Mouse (Mus musculus) liver, postnatal 0 days (tissue): ENCODE results near the gene Myg1. TPM values are rescaled to one million over a fixed set of nuclear protein-coding genes. Genes with fewer than 3 reads are reported as not detected.

Experiments used
- ATAC-seq: fragments of 200-750 bp; cut with Nextera tagmentation; 2 replicates; pipeline ENCODE4 v1.8.0; 2017; ENCODE audit warnings: mild to moderate bottlenecking, moderate library complexity
- DNase-seq: peaks from one replicate; pipeline ENCODE4 v3.0.0-alpha.2; 2016
- H3K27ac ChIP-seq: fragments of 300-500 bp; sonication (generic); 2 replicates; pipeline ENCODE4 v1.5.1; 2014; ENCODE audit warnings: antibody characterized with exemption, moderate library complexity, mild to moderate bottlenecking, low read depth
- H3K27me3 ChIP-seq: fragments of 300-500 bp; sonication (generic); 2 replicates; pipeline ENCODE4 v1.6.1; 2014; ENCODE audit warnings: low read length, control low read depth, mixed read lengths; ENCODE audit not compliant: insufficient read depth
- H3K36me3 ChIP-seq: fragments of 300-500 bp; sonication (generic); replicated peaks from 2 replicates; pipeline ENCODE4 v1.6.1; 2014; ENCODE audit warnings: mild to moderate bottlenecking, control low read depth, low read length, moderate library complexity, mixed read lengths; ENCODE audit not compliant: insufficient read depth
- H3K4me1 ChIP-seq: fragments of 300-500 bp; sonication (generic); 2 replicates; pipeline ENCODE4 v1.6.1; 2014; ENCODE audit warnings: antibody characterized with exemption, mild to moderate bottlenecking, control low read depth; ENCODE audit not compliant: insufficient read depth
- H3K4me2 ChIP-seq: fragments of 300-500 bp; sonication (generic); 2 replicates; pipeline ENCODE4 v1.6.1; 2014; ENCODE audit warnings: low read depth, mild to moderate bottlenecking, low read length, moderate library complexity, mixed read lengths
- H3K4me3 ChIP-seq: fragments of 300-500 bp; sonication (generic); 2 replicates; pipeline ENCODE4 v1.5.1; 2014; ENCODE audit warnings: low read depth, low read length
- H3K9ac ChIP-seq: fragments of 300-500 bp; sonication (generic); replicated peaks from 2 replicates; pipeline ENCODE4 v1.6.1; 2014; ENCODE audit warnings: mild to moderate bottlenecking, moderate library complexity
- H3K9me3 ChIP-seq: fragments of 300-500 bp; sonication (generic); 2 replicates; pipeline ENCODE4 v1.6.1; 2016; ENCODE audit warnings: mild to moderate bottlenecking, control low read depth, low read length, mixed read lengths
- CTCF ChIP-seq: sonication (generic); IDR thresholded peaks from 2 replicates; pipeline ENCODE4 v1.5.1; 2016; ENCODE audit warnings: antibody characterized with exemption, low read depth
- EP300 ChIP-seq: IDR thresholded peaks from 2 replicates; pipeline ENCODE4 v1.6.1; 2016; ENCODE audit warnings: antibody characterized with exemption, low read depth, mild to moderate bottlenecking
- WGBS: fragments of 180-500 bp; shearing (Covaris S2); extraction: QIAGEN DNeasy Blood & Tissue Kit; methylation state at CpG from one replicate; pipeline ENCODE4 v1.1.7; 2014; ENCODE audit not compliant: insufficient replicate concordance; 5-methylcytosine and 5-hydroxymethylcytosine counted together
- polyA plus RNA-seq: library from polyadenylated mRNA; unstranded; fragments of >200 nt; fragmentation: Nextera tagmentation; extraction: Ambion mirVana; gene quantifications from 2 replicates; pipeline ENCODE4 v1.2.1, GENCODE M21; 2015

The Myg1 gene
- polyA plus RNA-seq, 1 experiment from 2014 or later = 30.8 TPM

DNA sequence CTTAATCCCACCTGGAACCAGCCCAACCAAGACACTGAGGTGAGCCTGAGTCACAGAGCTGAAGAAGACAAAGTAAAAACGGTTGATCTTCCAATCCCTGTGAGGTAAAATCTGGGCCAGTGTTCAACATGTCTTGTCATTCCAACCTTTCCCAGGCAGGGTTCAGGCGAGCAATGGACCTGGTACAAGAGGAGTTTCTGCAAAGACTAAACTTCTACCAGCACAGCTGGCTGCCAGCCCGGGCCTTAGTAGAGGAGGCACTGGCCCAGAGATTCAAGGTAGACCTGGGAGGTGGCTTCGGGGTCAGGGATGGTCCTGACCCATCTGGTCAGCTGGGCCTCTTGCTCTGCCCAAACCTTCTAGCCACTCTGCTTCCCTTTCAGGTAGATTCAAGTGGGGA lies 5.4 kb downstream of the Myg1 start:
- Histone ChIP-seq H3K4me1 (peaks cover 10% of the 10 kb centered on the region), H3K27ac (no peak overlapping the region), H3K27me3 (no peaks in the 10 kb centered on the region), H3K9me3 (no peaks in the 10 kb centered on the region), H3K4me3 (no peak overlapping the region), H3K9ac (no peak overlapping the region), H3K36me3 (peaks cover 56% of the 10 kb centered on the region), H3K4me2 (no peak overlapping the region)
- no peak for ATAC-seq
- no peak for DNase-seq
- TF ChIP-seq CTCF (no peak), EP300 (no peak)
- WGBS = 80% methylated on average over 4 of the region's 4 CpGs

DNA sequence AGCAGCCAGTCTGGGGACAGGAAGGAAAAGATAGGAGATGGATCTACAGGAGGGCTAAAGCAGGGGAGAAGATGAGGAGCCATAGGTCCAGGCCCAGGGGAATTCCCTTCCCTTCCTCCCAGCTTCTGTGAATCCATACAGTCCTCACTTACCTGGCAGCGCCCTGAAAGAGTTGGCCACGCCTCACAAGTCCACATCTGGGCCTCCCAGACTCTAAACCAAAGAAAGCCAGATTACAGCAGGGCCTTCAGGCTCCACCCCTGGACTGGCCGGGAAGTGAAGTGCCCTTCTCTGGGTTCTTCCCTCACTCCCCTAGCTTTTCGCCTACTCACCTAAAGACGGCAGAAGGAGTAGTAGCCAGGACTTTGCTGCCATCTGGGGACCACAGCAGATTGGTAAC lies 8.1 kb downstream of the Myg1 start:
- Histone ChIP-seq H3K4me3 (no peak overlapping the region), H3K27ac (no peak overlapping the region), H3K9me3 (no peaks in the 10 kb centered on the region), H3K4me2 (no peak overlapping the region), H3K9ac (no peak overlapping the region), H3K27me3 (no peaks in the 10 kb centered on the region), H3K36me3 (peaks cover 45% of the 10 kb centered on the region), H3K4me1 (no peaks in the 10 kb centered on the region)
- ATAC-seq (no peak), DNase-seq (no peak)
- WGBS = 65% methylated on average over 5 of the region's 5 CpGs
- TF ChIP-seq CTCF (no peak), EP300 (no peak)

DNA sequence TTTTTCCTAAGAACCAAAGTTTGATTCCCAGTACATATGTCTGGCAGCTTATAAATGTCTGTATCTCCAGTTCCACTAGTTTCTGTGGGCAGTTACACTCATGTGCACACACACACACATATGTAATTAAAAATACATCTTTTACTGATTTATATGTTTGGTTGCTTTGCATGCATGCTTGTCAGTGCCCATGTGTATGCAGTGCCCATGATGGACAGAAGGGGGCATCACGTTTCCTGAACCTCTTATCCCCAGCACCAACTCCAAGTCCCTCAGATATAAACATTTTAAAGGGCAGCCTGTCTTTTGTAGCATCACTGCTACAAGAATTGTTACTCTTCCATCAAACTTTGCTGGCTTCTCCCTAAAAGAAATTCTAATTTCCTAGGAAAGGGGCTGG lies 10.1 kb downstream of the Myg1 start:
- no peak overlapping the region for H3K4me3 ChIP-seq
- H3K9ac ChIP-seq = no peak overlapping the region
- no peaks in the 10 kb centered on the region for H3K4me1 ChIP-seq
- DNase-seq = peak; percentile 63
- TF ChIP-seq CTCF = peak; percentile 78
- no peak for TF ChIP-seq EP300
- H3K4me2 ChIP-seq = no peak overlapping the region
- 6% methylated on average over 1 of the region's 1 CpGs for WGBS
- H3K27ac ChIP-seq = no peak overlapping the region
- H3K9me3 ChIP-seq = no peaks in the 10 kb centered on the region
- no peaks in the 10 kb centered on the region for H3K27me3 ChIP-seq
- peaks cover 45% of the 10 kb centered on the region for H3K36me3 ChIP-seq
- no peak for ATAC-seq

DNA sequence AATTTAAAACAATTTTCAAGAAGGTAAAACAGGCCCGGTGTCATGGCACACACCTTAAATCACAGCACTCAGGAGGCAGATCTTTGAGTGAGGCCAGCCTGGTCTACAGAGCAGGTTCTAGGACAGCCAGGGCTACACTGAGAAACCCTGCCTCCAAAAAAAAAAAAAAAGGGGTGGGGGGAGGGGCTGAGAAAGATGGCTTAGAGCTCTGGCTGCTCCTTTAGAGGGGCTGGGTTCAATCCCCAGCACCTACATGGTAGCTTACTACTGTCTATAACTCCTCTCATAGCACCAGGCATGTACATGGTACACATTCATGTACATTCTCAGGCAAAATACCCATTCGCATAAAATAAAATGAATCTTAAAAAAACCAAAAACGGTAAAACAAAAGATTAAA lies 13.0 kb downstream of the Myg1 start:
- no peak overlapping the region for H3K4me2 ChIP-seq
- no peak overlapping the region for H3K27ac ChIP-seq
- no peaks in the 10 kb centered on the region for H3K4me1 ChIP-seq
- ATAC-seq = no peak
- no peaks in the 10 kb centered on the region for H3K27me3 ChIP-seq
- H3K36me3 ChIP-seq = peaks cover 27% of the 10 kb centered on the region
- DNase-seq = no peak
- TF ChIP-seq EP300 (no peak), CTCF (no peak)
- H3K9ac ChIP-seq = no peak overlapping the region
- H3K4me3 ChIP-seq = no peak overlapping the region
- WGBS = 91% methylated on average over 3 of the region's 3 CpGs
- H3K9me3 ChIP-seq = no peaks in the 10 kb centered on the region

DNA sequence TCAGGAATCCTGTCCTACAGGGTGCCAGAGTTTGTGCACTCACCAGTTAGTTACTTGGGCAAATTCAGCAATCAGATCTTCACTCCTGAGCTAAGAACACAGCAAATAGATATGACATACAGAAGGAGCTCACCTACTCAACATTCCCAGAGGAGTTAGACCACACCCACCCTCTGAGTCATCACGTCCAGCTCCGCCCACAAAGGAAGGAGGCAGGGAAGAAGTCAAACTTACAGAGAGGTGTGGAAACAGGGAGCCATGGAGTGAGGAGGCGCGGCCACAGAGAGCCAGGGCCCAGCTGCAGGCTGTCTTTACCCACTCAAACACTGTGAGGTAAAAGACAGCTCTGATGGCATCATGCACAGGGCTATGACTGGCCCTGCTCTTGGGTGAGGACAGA lies 14.9 kb downstream of the Myg1 start:
- Histone ChIP-seq H3K27me3 (no peaks in the 10 kb centered on the region), H3K4me2 (no peak overlapping the region), H3K9ac (no peak overlapping the region), H3K27ac (no peak overlapping the region), H3K36me3 (peaks cover 19% of the 10 kb centered on the region), H3K4me3 (no peak overlapping the region), H3K4me1 (peaks cover 9% of the 10 kb centered on the region), H3K9me3 (no peaks in the 10 kb centered on the region)
- no peak for TF ChIP-seq EP300
- TF ChIP-seq CTCF = no peak
- WGBS = 89% methylated on average over 4 of the region's 4 CpGs
- ATAC-seq (no peak), DNase-seq (no peak)

- under 1% methylated on average over 56 of the region's 56 CpGs for WGBS
- Histone ChIP-seq H3K9ac (peak within 1 kb of the TSS; percentile 79), H3K4me1 (peaks cover 15% of the 10 kb centered on the region)
These were observed 18.8 kb downstream of the Myg1 start, which contains the start of gene Aaas for GRCm38 (mm10) chr15:102350138-102350941. Gene Aaas (minus strand): TSS chr15:102350771.

More at GRCm38 (mm10) chr15:102350138-102350941, 18.8 kb downstream of the Myg1 start, which contains the start of gene Aaas:
- TF ChIP-seq CTCF = peak; percentile 96
- TF ChIP-seq EP300 = peak; percentile 63; the same call in 1 of the 2 replicates
- DNase-seq (peak; percentile 97), ATAC-seq (peak; percentile 95)
- H3K4me2 ChIP-seq = peak within 1 kb of the TSS; percentile 83
- H3K36me3 ChIP-seq = peaks cover 17% of the 10 kb centered on the region
- peak within 1 kb of the TSS; percentile 83 for H3K4me3 ChIP-seq
- peak within 1 kb of the TSS; percentile 77 for H3K27ac ChIP-seq
- no peaks in the 10 kb centered on the region for H3K9me3 ChIP-seq
- H3K27me3 ChIP-seq = peaks cover 10% of the 10 kb centered on the region
